Mouse (Mus musculus): ENCODE results near the gene Ptch2. TPM values are rescaled to one million over a fixed set of nuclear protein-coding genes. Genes with fewer than 3 reads are reported as not detected.
A peak's percentile ranks its signal among the peaks of the same experiment; 100 is the strongest.

The Ptch2 gene
- total RNA-seq, 1 experiment from 2014 or later = 8.3 TPM

GRCm38 (mm10) chr4:117104672-117105071 is 8.8 kb downstream of the Ptch2 start:
- DNase-seq = no peak

DNA sequence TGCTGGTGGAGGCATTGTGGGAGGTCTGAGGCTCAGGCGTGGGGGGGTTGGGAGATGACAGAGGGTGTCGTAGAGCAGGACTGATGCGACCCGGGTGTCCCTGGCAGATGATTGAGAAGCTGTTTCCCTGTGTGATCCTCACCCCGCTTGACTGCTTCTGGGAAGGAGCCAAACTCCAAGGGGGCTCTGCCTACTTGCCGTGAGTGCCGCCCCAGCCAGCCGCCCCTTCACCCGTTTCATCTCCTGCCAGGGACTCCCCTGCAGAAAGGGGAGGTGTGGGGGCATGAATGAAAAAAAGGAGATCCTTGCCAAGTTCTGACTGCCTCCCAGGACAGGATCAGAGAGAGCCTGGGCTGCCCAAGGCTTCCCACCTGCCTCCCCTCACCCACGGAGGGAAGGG is 9.3 kb downstream of the Ptch2 start:
- DNase-seq = peak; percentile 48

- DNase-seq = no peak
These were observed 12.1 kb downstream of the Ptch2 start for GRCm38 (mm10) chr4:117107813-117108523.

- DNase-seq = no peak
These were observed 12.6 kb downstream of the Ptch2 start for GRCm38 (mm10) chr4:117108524-117108849.

DNA sequence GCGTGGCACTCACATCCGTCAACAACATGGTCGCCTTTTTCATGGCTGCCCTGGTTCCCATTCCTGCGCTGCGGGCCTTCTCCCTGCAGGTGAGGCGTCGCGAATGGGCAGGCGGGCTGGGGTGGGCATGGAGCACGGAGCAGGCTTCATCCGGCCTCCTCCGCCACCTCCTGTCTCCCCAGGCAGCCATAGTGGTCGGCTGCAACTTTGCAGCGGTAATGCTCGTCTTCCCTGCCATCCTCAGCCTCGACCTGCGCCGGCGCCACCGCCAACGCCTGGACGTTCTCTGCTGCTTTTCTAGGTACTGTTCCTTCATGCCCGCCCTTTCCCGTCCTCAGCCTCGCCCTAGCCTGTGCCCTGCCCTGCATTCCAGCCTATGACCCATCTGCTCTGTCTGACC is 13.5 kb downstream of the Ptch2 start:
- no peak for DNase-seq

- no peak for DNase-seq
These were observed 14.4 kb downstream of the Ptch2 start for GRCm38 (mm10) chr4:117110249-117110648.

GRCm38 (mm10) chr4:117110985-117111384 is 15.1 kb downstream of the Ptch2 start:
- no peak for DNase-seq

DNA sequence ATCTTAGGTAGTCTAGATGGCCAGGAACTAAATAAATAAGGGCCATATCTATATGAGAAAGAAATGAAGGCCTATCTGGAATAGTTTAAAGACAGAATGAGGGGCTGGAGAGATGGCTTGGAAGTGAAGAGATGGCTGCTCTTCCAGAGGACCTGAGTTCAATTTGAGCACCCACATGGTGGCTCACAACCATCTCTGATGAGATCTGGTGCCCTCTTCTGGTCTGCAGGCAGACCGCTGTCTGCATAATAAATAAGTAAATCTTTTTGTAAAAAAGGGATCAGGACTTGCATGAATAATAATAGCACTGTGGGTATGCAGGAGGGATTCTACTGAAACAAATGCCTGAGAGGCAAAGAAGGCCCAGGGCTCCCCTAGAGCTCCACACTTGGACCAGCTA is 17.4 kb downstream of the Ptch2 start:
- DNase-seq = no peak

GRCm38 (mm10) chr4:117115592-117115991 is 19.7 kb downstream of the Ptch2 start:
- DNase-seq = no peak

GRCm38 (mm10) chr4:117117931-117118330 is 22.1 kb downstream of the Ptch2 start:
- DNase-seq = no peak

- no peak for DNase-seq
These were observed 23.8 kb downstream of the Ptch2 start for GRCm38 (mm10) chr4:117119636-117120035.

- no peak for DNase-seq
These were observed 24.2 kb downstream of the Ptch2 start for GRCm38 (mm10) chr4:117120052-117120444.

DNA sequence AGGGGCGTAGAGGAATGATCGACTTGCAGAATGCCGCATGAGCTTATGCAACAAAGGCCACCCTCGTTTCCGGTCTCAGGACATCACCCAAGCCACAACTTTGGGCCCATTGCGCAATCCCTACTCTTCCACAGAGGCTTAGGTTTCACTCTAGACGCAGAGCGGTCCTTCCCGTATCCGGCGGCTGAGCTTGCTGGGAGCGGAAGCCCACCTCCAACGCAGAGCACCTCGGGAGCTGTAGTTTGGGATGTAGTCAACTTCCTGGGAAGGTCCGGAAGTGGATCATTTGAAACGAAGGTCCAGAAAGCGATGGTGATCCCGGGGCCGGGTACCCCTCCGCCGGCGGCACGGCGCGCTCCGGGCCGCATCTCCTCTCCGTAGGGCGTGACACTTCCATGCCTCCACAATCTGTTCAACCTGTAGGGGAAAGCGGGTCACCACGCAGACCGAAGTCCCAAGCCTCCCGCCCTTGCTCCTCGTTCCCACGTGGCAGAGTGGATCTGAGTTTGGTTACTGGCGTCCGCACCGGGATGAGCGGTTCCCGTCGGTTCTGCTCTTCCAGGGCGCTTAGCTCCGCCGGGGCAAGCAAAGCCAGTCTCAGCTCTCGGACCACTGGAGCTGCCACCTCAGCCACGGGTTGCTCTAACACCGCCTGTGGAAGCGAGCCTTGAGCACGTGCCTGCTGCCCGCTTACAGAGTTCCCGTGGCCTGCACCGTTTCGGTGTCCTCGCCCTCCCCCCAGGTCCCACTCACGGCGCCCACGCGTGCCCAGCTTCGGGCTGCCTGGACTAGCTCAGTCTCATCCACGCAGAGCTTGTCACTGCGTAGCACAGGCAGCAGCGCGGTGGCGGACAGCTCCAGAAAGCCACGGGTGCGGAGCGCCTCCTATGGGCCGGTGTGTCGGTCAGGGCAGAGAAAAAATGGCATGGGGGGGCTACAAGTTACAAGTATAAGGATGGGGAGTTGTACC is 24.9 kb downstream of the Ptch2 start:
- peak; percentile 97 for DNase-seq

DNA sequence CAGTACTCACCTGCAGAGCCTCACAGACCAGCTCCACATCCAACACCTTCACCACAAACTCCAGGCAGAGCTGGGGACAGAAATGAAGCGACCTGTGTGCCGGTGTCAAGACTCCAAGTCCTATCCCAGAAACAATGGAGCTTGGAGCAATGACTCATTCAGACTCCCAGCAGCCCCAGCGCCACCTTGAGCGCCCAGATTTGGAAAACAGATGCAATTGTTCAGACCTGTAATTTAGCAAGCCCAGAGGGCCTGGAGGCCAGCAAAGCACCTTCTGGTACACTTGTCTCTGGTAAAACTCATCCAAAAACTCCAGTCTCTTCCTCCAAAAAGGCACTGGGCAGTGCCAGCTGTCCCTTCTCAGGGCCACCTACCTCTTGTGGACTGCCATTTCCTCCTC is 26.3 kb downstream of the Ptch2 start:
- no peak for DNase-seq

DNA sequence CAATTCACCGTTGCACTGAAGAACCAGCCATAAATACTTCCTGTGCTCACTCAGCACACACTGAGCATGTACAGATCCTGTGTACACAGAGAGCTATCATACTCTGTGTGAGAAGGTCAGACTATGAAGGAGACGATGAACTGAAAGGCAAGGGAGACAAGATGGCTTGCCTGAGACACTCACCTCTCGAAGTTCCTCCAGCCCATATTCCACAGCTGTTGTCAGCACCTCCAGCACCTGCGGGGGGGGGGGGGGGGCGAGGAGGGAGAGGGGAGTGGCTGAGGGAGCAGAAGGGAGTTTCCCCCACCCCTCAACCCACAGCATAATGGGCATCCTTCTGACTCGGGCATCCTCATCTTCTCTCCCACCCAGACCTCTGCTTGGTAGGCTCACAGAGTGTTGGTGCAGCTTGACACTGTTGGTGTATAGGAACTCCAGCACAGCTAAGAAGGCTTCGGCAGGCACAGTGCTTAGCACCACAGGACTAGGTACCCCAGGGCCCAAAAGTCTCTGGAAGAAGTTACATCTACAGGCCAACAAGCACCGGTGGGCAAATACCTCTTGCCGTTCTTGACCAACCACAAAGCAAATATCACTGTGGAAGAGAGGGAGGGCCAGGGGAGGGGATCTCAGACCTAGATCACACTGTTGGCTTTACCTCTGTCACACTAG is 27.8 kb downstream of the Ptch2 start:
- DNase-seq = no peak

DNA sequence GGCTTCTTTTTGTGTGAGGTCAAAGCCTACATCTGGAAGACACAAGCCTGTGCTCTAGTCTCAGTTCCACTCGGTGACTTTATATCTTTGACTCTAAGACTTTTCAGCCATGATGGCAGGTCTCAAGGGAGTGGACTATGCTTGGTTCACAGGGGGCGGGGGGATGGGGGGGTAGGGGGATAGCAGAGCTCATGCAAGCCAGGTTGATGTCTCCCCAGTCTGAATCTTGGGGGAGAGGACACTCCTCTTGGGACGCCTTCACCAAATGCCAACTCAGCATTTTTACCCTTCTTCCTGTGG is 28.3 kb downstream of the Ptch2 start:
- no peak for DNase-seq

DNA sequence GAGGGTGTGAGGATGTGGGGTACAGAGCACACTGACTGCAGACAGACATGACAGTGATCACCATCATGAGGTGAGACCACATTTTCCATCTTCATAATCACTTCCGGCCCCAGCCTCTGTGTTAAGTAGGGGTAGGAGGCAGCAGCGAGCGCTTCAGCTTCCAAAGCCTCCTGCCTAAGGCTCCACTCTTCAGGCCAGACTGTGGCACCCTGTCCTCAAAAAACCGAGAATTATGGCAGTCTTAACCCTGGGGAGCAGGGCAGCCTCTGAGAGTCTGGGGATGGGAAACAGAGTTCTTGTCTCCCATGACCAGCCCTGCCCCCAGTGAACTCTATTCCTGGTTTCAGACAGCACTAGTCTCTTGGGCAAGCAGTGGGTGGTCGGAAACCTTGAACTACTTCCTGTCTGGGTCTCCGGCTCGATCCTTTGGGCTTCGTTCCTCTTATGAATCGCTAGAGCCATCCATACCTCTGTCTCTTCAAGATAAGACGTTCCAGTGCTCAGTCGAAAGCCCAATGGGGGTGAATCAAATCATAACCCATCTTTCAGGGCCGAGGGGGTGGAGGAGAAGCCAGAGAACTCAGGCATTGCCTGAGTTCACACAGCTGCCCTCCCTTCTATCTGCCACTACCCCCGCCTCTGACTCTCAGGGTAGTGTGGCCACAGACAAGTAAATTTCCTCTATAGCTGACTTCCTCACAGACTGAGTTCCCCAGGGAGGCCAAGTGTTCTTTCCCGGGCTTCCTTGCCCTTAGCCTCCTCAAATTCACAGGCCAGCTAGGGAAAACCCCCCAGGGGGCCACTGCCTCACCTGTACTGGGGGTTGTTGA is 28.9 kb downstream of the Ptch2 start:
- DNase-seq = peak; percentile 71

GRCm38 (mm10) chr4:117125348-117125909 is 29.6 kb downstream of the Ptch2 start, which contains the start of gene Btbd19:
Gene Btbd19 (minus strand): TSS chr4:117125725.
- DNase-seq = peak; percentile 68

DNA sequence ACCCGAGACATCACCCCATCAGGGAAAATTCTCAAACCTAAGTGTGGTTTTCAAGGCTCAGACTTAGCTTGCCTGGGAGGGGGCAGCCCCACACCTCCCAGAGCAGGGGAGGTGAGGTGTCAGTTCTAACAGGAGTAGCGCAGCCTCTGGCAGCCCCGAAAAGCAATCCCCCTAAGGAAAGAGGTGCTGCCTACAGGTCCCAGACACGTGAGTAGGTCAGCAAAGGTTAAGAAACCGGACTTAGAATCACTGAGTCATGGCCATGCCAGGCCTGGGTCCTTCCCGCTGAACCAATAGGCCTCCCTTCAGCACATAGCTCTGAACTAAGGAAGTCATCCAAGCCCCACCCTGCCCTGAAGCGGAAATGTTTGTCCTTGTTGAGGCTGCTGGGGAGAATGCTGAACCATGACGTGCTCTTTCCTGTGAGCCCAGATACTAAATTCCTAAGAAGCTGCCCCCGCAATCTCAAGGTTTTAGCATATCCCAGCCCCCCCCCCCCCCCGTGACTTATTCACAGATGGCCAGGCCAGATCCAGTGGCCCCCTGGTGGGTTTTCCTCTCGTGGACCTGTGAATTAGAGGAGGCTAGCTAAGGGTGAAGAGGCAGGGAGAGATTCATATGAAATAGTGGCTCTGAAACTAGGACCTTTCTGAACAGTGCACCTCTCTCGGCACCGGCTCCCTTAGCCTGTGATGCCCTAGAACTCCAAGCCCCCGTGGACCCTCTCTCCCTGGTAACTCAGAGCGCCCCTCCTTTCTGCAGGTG is 30.2 kb downstream of the Ptch2 start:
- peak; percentile 81 for DNase-seq

DNA sequence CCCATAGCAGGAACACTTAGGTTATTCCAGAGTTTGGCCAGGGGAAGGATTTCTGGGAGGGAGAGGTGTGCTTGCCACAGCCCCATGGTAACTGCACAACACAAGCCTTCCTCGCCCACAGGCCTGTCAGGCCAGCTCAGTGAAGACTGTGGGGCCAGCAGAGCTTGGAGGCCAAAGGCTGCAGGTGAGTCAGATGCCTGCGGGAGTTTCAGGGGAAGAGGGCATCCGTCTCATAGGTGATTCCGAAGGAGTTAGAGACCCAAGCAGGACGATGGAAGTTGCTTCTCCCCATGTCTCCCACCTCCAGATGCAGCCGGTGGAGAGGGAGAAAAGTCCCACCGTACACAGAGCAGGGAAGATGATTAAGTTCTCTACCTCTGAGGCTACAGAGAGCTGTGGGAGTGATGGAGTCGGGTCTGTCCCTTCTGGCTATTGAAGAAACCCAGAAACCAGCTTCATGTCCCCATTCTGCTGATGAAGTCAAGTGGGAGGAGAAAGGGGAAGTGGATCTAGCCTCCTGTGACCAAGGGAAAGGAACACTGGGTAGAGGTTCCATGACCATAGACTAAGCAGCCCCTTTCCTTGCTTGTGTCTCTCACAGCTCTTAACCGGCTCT is 30.9 kb downstream of the Ptch2 start, which contains the start of gene Tctex1d4:
Gene Tctex1d4, plus strand, starts transcription at position 120 of the 616 bp plus-strand sequence.
- DNase-seq = no peak
